Mouse (Mus musculus) lung, embryonic 15.5 days (tissue): Measurements from ENCODE around the gene Tbx6. TPM values are rescaled to one million over a fixed set of nuclear protein-coding genes. Genes with fewer than 3 reads are reported as not detected.

Experiments used
- ATAC-seq: fragments of 200-750 bp; cut with Nextera tagmentation; 2 replicates; pipeline ENCODE4 v1.8.0; 2017; ENCODE audit warnings: moderate number of reproducible peaks, borderline replicate concordance; ENCODE audit not compliant: low FRiP score, low TSS enrichment; ENCODE audit errors: extremely low read depth
- H3K27ac ChIP-seq: fragments of 300-500 bp; sonication (generic); 2 replicates; pipeline ENCODE4 v1.5.1; 2015; ENCODE audit warnings: moderate library complexity, mild to moderate bottlenecking, inconsistent platforms
- H3K27me3 ChIP-seq: fragments of 300-500 bp; sonication (generic); 2 replicates; pipeline ENCODE4 v1.6.1; 2015; ENCODE audit warnings: inconsistent platforms
- H3K36me3 ChIP-seq: fragments of 300-500 bp; sonication (generic); 2 replicates; pipeline ENCODE4 v1.6.1; 2015; ENCODE audit warnings: inconsistent platforms
- H3K4me1 ChIP-seq: fragments of 300-500 bp; sonication (generic); 2 replicates; pipeline ENCODE4 v1.6.1; 2015; ENCODE audit warnings: inconsistent platforms
- H3K4me2 ChIP-seq: fragments of 300-500 bp; sonication (generic); 2 replicates; pipeline ENCODE4 v1.6.1; 2015; ENCODE audit warnings: inconsistent platforms, mild to moderate bottlenecking, moderate library complexity
- H3K4me3 ChIP-seq: fragments of 300-500 bp; sonication (generic); 2 replicates; pipeline ENCODE4 v1.5.1; 2015; ENCODE audit warnings: mild to moderate bottlenecking, inconsistent platforms
- H3K9ac ChIP-seq: fragments of 300-500 bp; sonication (generic); 2 replicates; pipeline ENCODE4 v1.6.1; 2015; ENCODE audit warnings: inconsistent platforms
- H3K9me3 ChIP-seq: fragments of 300-500 bp; sonication (generic); 2 replicates; pipeline ENCODE4 v1.6.1; 2016; ENCODE audit warnings: inconsistent platforms
- WGBS: fragments of 180-500 bp; shearing (Covaris S2); methylation state at CpG from one replicate; pipeline ENCODE4 v1.1.7; 2015; 5-methylcytosine and 5-hydroxymethylcytosine counted together
- polyA plus RNA-seq: library from polyadenylated mRNA; unstranded; fragments of >200 nt; fragmentation: Nextera tagmentation; extraction: Ambion mirVana; gene quantifications from 2 replicates; pipeline ENCODE4 v1.2.1, GENCODE M21; 2015

Gene Tbx6
- polyA plus RNA-seq, 1 experiment from 2014 or later = 0.51 TPM

DNA sequence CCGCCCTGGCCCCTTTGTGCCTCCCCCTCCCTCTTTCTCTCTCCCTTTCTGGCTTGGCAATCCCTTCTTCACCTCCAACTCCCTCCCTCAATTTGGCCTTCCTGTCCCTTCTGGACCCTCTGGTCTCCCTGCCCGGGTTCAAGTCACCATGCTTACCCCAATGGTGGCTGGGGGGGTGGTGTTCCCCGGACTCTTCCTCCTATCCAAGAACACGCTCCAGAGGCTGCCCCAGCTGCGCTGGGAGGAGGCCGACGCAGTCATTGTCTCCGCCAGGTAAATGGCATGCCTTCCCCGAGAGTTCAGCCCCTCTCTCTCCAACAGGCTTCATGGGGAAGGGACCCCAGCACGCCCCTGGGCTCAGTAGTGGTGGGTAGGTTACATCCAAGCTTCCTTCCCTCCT lies 42.7 kb downstream of the Tbx6 start:
- Histone ChIP-seq H3K9ac (no peak overlapping the region), H3K4me1 (0 out of 2 replicates have a peak, but pooled peaks cover 8% of the 10 kb centered on the region), H3K27me3 (peaks cover 26% of the 10 kb centered on the region), H3K27ac (no peak overlapping the region), H3K9me3 (no peaks in the 10 kb centered on the region), H3K36me3 (no peaks in the 10 kb centered on the region), H3K4me3 (no peak overlapping the region), H3K4me2 (no peak overlapping the region)
- no peak for ATAC-seq
- 8% methylated on average over 10 of the region's 10 CpGs for WGBS

- H3K4me2 ChIP-seq = no peak overlapping the region
- H3K9me3 ChIP-seq = no peaks in the 10 kb centered on the region
- no peaks in the 10 kb centered on the region for H3K36me3 ChIP-seq
- 0 out of 2 replicates have a peak, but pooled peaks cover 8% of the 10 kb centered on the region for H3K4me1 ChIP-seq
- no peak overlapping the region for H3K4me3 ChIP-seq
- WGBS = 16% methylated on average over 8 of the region's 8 CpGs
- no peak for ATAC-seq
- no peak overlapping the region for H3K27ac ChIP-seq
- peaks cover 26% of the 10 kb centered on the region for H3K27me3 ChIP-seq
- no peak overlapping the region for H3K9ac ChIP-seq
These were observed 44.1 kb downstream of the Tbx6 start for GRCm38 (mm10) chr7:126825403-126825802.

DNA sequence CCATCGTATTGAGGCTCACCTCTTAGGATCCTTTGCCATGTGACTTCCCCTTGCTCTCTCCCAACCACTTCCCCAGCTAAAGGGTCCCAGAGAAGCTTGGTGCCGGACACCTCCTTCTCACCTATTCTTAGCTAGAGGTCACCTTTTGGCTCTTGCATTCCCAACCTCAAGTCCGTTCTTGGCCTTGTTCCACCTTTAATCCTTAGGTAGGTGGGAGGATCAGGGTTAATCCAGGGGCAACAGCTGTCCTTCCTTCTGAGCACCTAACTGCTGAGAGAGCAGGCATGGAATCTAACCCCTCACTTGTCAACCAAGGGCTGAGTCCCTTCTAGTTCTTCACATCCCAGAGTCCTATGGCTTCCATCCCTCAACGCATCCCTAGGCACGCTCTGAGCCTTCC lies 44.7 kb downstream of the Tbx6 start:
- no peak overlapping the region for H3K27ac ChIP-seq
- H3K36me3 ChIP-seq = no peaks in the 10 kb centered on the region
- H3K4me1 ChIP-seq = 0 out of 2 replicates have a peak, but pooled peaks cover 8% of the 10 kb centered on the region
- ATAC-seq = no peak
- H3K27me3 ChIP-seq = peaks cover 26% of the 10 kb centered on the region
- H3K4me2 ChIP-seq = no peak overlapping the region
- 59% methylated on average over 5 of the region's 5 CpGs for WGBS
- no peaks in the 10 kb centered on the region for H3K9me3 ChIP-seq
- no peak overlapping the region for H3K4me3 ChIP-seq
- no peak overlapping the region for H3K9ac ChIP-seq

GRCm38 (mm10) chr7:126831539-126831938 lies 50.3 kb downstream of the Tbx6 start, which contains the start of gene 4930451I11Rik:
4930451I11Rik (minus strand) TSS chr7:126831639.
- H3K9ac ChIP-seq = no peak within 1 kb of the TSS
- no peaks in the 10 kb centered on the region for H3K27me3 ChIP-seq
- ATAC-seq = no peak

DNA sequence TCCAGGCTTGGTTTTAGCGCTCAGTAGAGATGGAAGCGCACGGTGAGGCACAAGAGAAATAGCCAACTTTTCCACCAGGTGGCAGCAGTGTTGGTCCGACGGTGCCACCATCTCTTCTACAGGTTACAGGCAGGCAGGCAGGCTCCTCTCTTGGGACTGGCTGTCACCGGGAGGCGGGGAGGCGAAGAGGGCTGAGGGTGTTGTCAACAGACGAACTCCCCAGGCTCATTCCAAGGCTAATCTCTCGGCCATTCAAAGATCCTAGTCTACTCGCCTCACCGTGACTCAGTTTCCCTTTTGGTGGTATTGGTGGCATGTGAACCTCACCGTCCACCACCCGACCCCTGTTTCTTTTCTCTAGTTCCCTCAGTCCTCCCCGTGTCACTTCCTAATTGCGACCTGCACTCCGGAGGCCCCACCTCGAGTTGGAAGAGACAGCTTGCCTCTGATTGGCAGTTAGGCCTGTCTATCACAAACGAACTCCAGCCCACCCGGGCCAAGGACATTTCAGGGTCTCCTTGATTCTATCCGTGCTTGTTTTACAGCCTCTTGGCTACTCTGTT lies 50.8 kb downstream of the Tbx6 start:
- Histone ChIP-seq H3K9ac (no peak overlapping the region), H3K4me1 (peaks cover 4% of the 10 kb centered on the region; the same call in 1 of the 2 replicates), H3K9me3 (no peaks in the 10 kb centered on the region), H3K4me3 (peak overlapping the region; percentile 29), H3K36me3 (no peaks in the 10 kb centered on the region), H3K4me2 (peak overlapping the region; percentile 54), H3K27me3 (no peaks in the 10 kb centered on the region), H3K27ac (no peak overlapping the region)
- ATAC-seq = peak; percentile 73; the same call in 1 of the 2 replicates
- under 1% methylated on average over 21 of the region's 21 CpGs for WGBS

More at GRCm38 (mm10) chr7:126831539-126831938, 50.3 kb downstream of the Tbx6 start, which contains the start of gene 4930451I11Rik:
- Histone ChIP-seq H3K36me3 (no peaks in the 10 kb centered on the region), H3K27ac (no peak within 1 kb of the TSS), H3K4me2 (peak within 1 kb of the TSS; percentile 54), H3K4me1 (peaks cover 4% of the 10 kb centered on the region; the same call in 1 of the 2 replicates), H3K9me3 (no peaks in the 10 kb centered on the region), H3K4me3 (peak within 1 kb of the TSS; percentile 29)
- WGBS = 54% methylated on average over 5 of the region's 5 CpGs

- Histone ChIP-seq H3K9ac (no peak overlapping the region), H3K4me1 (peaks cover 4% of the 10 kb centered on the region; the same call in 1 of the 2 replicates), H3K27ac (no peak overlapping the region), H3K36me3 (no peaks in the 10 kb centered on the region), H3K4me2 (no peak overlapping the region), H3K27me3 (no peaks in the 10 kb centered on the region), H3K4me3 (no peak overlapping the region), H3K9me3 (no peaks in the 10 kb centered on the region)
- WGBS = 88% methylated on average over 1 of the region's 1 CpGs
- no peak for ATAC-seq
These were observed 52.0 kb downstream of the Tbx6 start for GRCm38 (mm10) chr7:126833294-126833693.

Other genes starting within 250 kb of the Tbx6 start
- gene Eif3c, start 215.1 kb upstream of the Tbx6 start, polyA plus RNA-seq = 176 and 186 TPM in 2 replicates
- 1.1 and 1.5 TPM in 2 replicates for gene Apobr, start 196.5 kb upstream of the Tbx6 start, polyA plus RNA-seq
- gene Cln3, start 195.7 kb upstream of the Tbx6 start, polyA plus RNA-seq = 27.7 and 27.9 TPM in 2 replicates
- not detected in 2 replicates for gene Il27, start 186.5 kb upstream of the Tbx6 start, polyA plus RNA-seq
- 23.4 and 30.0 TPM in 2 replicates for gene Nupr1, start 150.6 kb upstream of the Tbx6 start, polyA plus RNA-seq
- gene Sgf29, start 132.2 kb upstream of the Tbx6 start, polyA plus RNA-seq = 47.3 and 54.9 TPM in 2 replicates
- gene Sult1a1, start 105.1 kb upstream of the Tbx6 start, polyA plus RNA-seq = 5.9 and 6.8 TPM in 2 replicates
- gene Bola2, start 86.1 kb upstream of the Tbx6 start, polyA plus RNA-seq = 105 and 119 TPM in 2 replicates
- gene Slx1b, start 85.7 kb upstream of the Tbx6 start, polyA plus RNA-seq = 9.9 and 11.5 TPM in 2 replicates
- 36.0 and 58.1 TPM in 2 replicates for gene Coro1a, start 73.7 kb upstream of the Tbx6 start, polyA plus RNA-seq
- 132 and 135 TPM in 2 replicates for gene Mapk3, start 21.9 kb upstream of the Tbx6 start, polyA plus RNA-seq
- 2.5 and 2.8 TPM in 2 replicates for gene Gdpd3, start 15.1 kb upstream of the Tbx6 start, polyA plus RNA-seq
- 90.3 and 96.2 TPM in 2 replicates for gene Ypel3, start 4.5 kb upstream of the Tbx6 start, polyA plus RNA-seq
- gene Ppp4c, start 11.0 kb downstream of the Tbx6 start, polyA plus RNA-seq = 260 and 262 TPM in 2 replicates
- gene Fam57b, start 16.2 kb downstream of the Tbx6 start, polyA plus RNA-seq = 0.10 and 0.19 TPM in 2 replicates
- gene 4930451I11Rik, start 50.2 kb downstream of the Tbx6 start, polyA plus RNA-seq = not detected in 2 replicates
- 0.81 and 1.1 TPM in 2 replicates for gene Doc2a, start 65.9 kb downstream of the Tbx6 start, polyA plus RNA-seq
- gene Hirip3, start 80.5 kb downstream of the Tbx6 start, polyA plus RNA-seq = 31.6 and 34.4 TPM in 2 replicates
- gene Ino80e, start 80.9 kb downstream of the Tbx6 start, polyA plus RNA-seq = 76.6 and 78.3 TPM in 2 replicates
- gene Taok2, start 103.2 kb downstream of the Tbx6 start, polyA plus RNA-seq = 48.0 and 55.0 TPM in 2 replicates
- gene Tmem219, start 141.4 kb downstream of the Tbx6 start, polyA plus RNA-seq = 31.6 and 32.9 TPM in 2 replicates
- 13.6 and 15.0 TPM in 2 replicates for gene Kctd13, start 147.4 kb downstream of the Tbx6 start, polyA plus RNA-seq
- 0.09 TPM in 1 of 2 replicates, not detected in the other for gene Asphd1, start 168.1 kb downstream of the Tbx6 start, polyA plus RNA-seq
- gene Sez6l2, start 169.1 kb downstream of the Tbx6 start, polyA plus RNA-seq = 0.16 and 0.89 TPM in 2 replicates
- gene Cdipt, start 194.4 kb downstream of the Tbx6 start, polyA plus RNA-seq = 110 and 117 TPM in 2 replicates
- 1.3 and 2.1 TPM in 2 replicates for gene Cdiptos, start 194.6 kb downstream of the Tbx6 start, polyA plus RNA-seq
- 13.0 and 13.9 TPM in 2 replicates for gene Mvp, start 233.1 kb downstream of the Tbx6 start, polyA plus RNA-seq
- gene Pagr1b, start 235.0 kb downstream of the Tbx6 start, polyA plus RNA-seq = not detected in 2 replicates
- gene Pagr1a, start 235.9 kb downstream of the Tbx6 start, polyA plus RNA-seq = 63.5 and 86.1 TPM in 2 replicates
- 23.7 and 46.1 TPM in 2 replicates for gene Gm42742, start 239.6 kb downstream of the Tbx6 start, polyA plus RNA-seq
- gene Prrt2, start 239.7 kb downstream of the Tbx6 start, polyA plus RNA-seq = 3.0 and 3.9 TPM in 2 replicates
- 73.0 and 73.3 TPM in 2 replicates for gene Maz, start 245.6 kb downstream of the Tbx6 start, polyA plus RNA-seq